In the genomic region with DNA sequence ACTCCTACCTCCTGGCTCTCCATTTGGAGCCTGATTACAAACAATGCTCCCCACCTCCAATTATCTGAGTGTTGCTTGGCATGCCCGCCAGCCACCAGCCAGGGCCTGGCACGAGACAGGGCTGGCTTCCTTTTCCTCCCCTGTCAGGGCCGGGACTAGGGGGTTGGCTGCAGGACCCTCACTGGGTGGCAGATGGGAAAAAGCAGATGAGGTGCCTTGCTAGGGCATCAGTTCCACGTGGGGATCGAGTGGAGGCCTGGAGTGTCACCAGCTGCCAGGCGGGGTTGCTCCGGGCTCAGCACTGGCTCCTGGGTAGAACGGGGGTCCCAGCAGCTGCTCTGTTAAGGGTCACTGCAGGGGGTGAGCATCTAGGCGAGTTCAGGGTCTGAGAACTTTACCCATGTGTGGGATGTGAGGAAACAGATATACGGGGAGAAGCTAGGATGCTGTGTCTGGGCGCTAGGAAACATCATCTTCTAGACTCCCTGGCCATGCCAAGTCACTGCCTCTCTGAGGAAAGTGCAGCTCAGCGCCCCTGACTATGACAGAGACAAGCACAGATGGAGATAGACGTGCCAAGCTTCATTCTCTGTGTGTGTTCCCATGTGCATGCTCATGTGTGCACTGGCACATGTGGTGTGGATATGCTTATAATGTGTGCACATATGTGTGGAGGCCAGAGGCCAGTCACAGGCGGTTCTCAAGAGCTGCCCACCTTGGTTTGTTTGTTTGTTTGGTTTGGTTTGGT, we compare ENCODE assay signal across 20 mouse cellular contexts. TPM values are rescaled to one million over a fixed set of nuclear protein-coding genes. Genes with fewer than 3 reads are reported as not detected.
A peak's percentile ranks its signal among the peaks of the same experiment; 100 is the strongest.
DNase-seq lines count a peak whose midpoint lies in the region; ATAC-seq and TF ChIP-seq lines count a peak whose summit lies in the region.
"Had no signal": no experiment of that assay in that cellular context is flagged by ENCODE, and none has a peak within 500 bp of the region (broad histone marks: within the 10 kb centered on the region; RNA-seq: fewer than 3 reads in every experiment).

No protein-coding gene starts in this region.

- no peak overlapping the region for H3K9ac ChIP-seq in forebrain, embryonic 12.5 days
- H3K9ac ChIP-seq in forebrain, postnatal 0 days: no peak overlapping the region
- H3K9ac ChIP-seq in hindbrain, postnatal 0 days (replicated peaks; ENCODE audit: low read length): no peak overlapping the region
- H3K9ac ChIP-seq: embryonic facial prominence, embryonic 12.5 days; heart, embryonic 13.5 days; limb, embryonic 12.5 days; liver, embryonic 13.5 days; lung, embryonic 15.5 days had no signal

- peaks cover 18% of the 10 kb centered on the region for H3K4me1 ChIP-seq in forebrain, embryonic 10.5 days
- H3K4me1 ChIP-seq in forebrain, embryonic 12.5 days: peaks cover 17% of the 10 kb centered on the region
- H3K4me1 ChIP-seq in embryonic facial prominence, embryonic 10.5 days: peaks cover 17% of the 10 kb centered on the region
- H3K4me1 ChIP-seq in forebrain, postnatal 0 days (ENCODE audit: insufficient read depth): no peaks in the 10 kb centered on the region
- no peaks in the 10 kb centered on the region for H3K4me1 ChIP-seq in hindbrain, postnatal 0 days (ENCODE audit: insufficient read depth, low read length)
- H3K4me1 ChIP-seq in heart, embryonic 10.5 days: peaks cover 18% of the 10 kb centered on the region
- H3K4me1 ChIP-seq: embryonic facial prominence, embryonic 12.5 days; heart, embryonic 13.5 days; liver, embryonic 13.5 days had no signal

- peaks cover 6% of the 10 kb centered on the region; the same call in 1 of the 2 replicates for H3K9me3 ChIP-seq in forebrain, embryonic 10.5 days
- no peaks in the 10 kb centered on the region for H3K9me3 ChIP-seq in forebrain, embryonic 12.5 days
- no peaks in the 10 kb centered on the region; the same call in 1 of the 2 replicates for H3K9me3 ChIP-seq in embryonic facial prominence, embryonic 10.5 days
- H3K9me3 ChIP-seq in forebrain, postnatal 0 days (ENCODE audit: low read length): no peaks in the 10 kb centered on the region
- H3K9me3 ChIP-seq in hindbrain, postnatal 0 days (ENCODE audit: low read length): no peaks in the 10 kb centered on the region
- H3K9me3 ChIP-seq in heart, embryonic 10.5 days: 0 out of 2 replicates have a peak, but pooled peaks cover 3% of the 10 kb centered on the region
- H3K9me3 ChIP-seq: embryonic facial prominence, embryonic 12.5 days; heart, embryonic 13.5 days; liver, embryonic 13.5 days; lung, embryonic 15.5 days had no signal

- DNase-seq in forebrain, embryonic 10.5 days (ENCODE audit: extremely low spot score, low spot score): no peak
- no peak for DNase-seq in embryonic facial prominence, embryonic 10.5 days (ENCODE audit: low spot score)
- no peak for DNase-seq in forebrain, postnatal 0 days
- DNase-seq in hindbrain, postnatal 0 days (ENCODE audit: low spot score): peak; percentile 66
- no peak for DNase-seq in heart, embryonic 10.5 days (ENCODE audit: low spot score)
- no peak for DNase-seq in thymus, postnatal 36 days
- no peak for DNase-seq in left cerebral cortex, postnatal 25 days (ENCODE audit: low spot score in 2 of 2)
- DNase-seq: adrenal gland, postnatal 10 days; heart, postnatal 36 days; liver, embryonic 13.5 days; spleen, adult 18-20 months; thymus, adult 2 months had no signal

- no peak overlapping the region for H3K4me3 ChIP-seq in forebrain, embryonic 10.5 days
- no peak overlapping the region for H3K4me3 ChIP-seq in forebrain, embryonic 12.5 days (replicated peaks)
- no peak overlapping the region for H3K4me3 ChIP-seq in embryonic facial prominence, embryonic 10.5 days
- H3K4me3 ChIP-seq in forebrain, postnatal 0 days (ENCODE audit: low read depth, low read length): no peak overlapping the region
- H3K4me3 ChIP-seq in hindbrain, postnatal 0 days (ENCODE audit: low read length): no peak overlapping the region
- H3K4me3 ChIP-seq in heart, embryonic 10.5 days: no peak overlapping the region
- H3K4me3 ChIP-seq: embryonic facial prominence, embryonic 12.5 days; heart, embryonic 13.5 days; layer of hippocampus, adult 2 months; limb, embryonic 12.5 days; liver, embryonic 13.5 days; lung, embryonic 15.5 days had no signal

- peaks cover 20% of the 10 kb centered on the region for H3K36me3 ChIP-seq in forebrain, embryonic 10.5 days (replicated peaks)
- no peaks in the 10 kb centered on the region for H3K36me3 ChIP-seq in forebrain, embryonic 12.5 days (replicated peaks)
- peaks cover under 1% of the 10 kb centered on the region; the same call in 1 of the 2 replicates for H3K36me3 ChIP-seq in embryonic facial prominence, embryonic 10.5 days (replicated peaks)
- no peaks in the 10 kb centered on the region for H3K36me3 ChIP-seq in forebrain, postnatal 0 days (ENCODE audit: insufficient read depth)
- H3K36me3 ChIP-seq in hindbrain, postnatal 0 days (ENCODE audit: insufficient read depth, low read length): peaks cover 6% of the 10 kb centered on the region; the same call in 1 of the 2 replicates
- peaks cover 79% of the 10 kb centered on the region for H3K36me3 ChIP-seq in heart, embryonic 10.5 days
- H3K36me3 ChIP-seq: limb, embryonic 12.5 days; lung, embryonic 15.5 days had no signal

- H3K27me3 ChIP-seq in forebrain, embryonic 10.5 days (ENCODE audit: poor library complexity, severe bottlenecking): peaks cover 19% of the 10 kb centered on the region; the same call in 1 of the 2 replicates
- no peaks in the 10 kb centered on the region for H3K27me3 ChIP-seq in forebrain, embryonic 12.5 days
- H3K27me3 ChIP-seq in embryonic facial prominence, embryonic 10.5 days (replicated peaks; ENCODE audit: low read depth, poor library complexity, severe bottlenecking): 0 out of 2 replicates have a peak, but pooled peaks cover 15% of the 10 kb centered on the region
- no peaks in the 10 kb centered on the region for H3K27me3 ChIP-seq in forebrain, postnatal 0 days (ENCODE audit: insufficient read depth, low read length)
- no peaks in the 10 kb centered on the region for H3K27me3 ChIP-seq in hindbrain, postnatal 0 days (ENCODE audit: insufficient read depth, low read length)
- no peaks in the 10 kb centered on the region; the same call in 1 of the 2 replicates for H3K27me3 ChIP-seq in heart, embryonic 10.5 days (ENCODE audit: insufficient read depth, poor library complexity, severe bottlenecking)
- H3K27me3 ChIP-seq: embryonic facial prominence, embryonic 12.5 days; heart, embryonic 13.5 days; liver, embryonic 13.5 days; lung, embryonic 15.5 days had no signal

- TF ChIP-seq CTCF in forebrain, postnatal 0 days (IDR thresholded peaks at IDR 0.05; ENCODE audit: low read depth): no peak
- no peak for TF ChIP-seq CTCF in hindbrain, postnatal 0 days (IDR thresholded peaks at IDR 0.05; ENCODE audit: low read depth)

- WGBS in forebrain, embryonic 10.5 days: 81% methylated on average over 14 of the region's 14 CpGs
- WGBS in forebrain, embryonic 12.5 days: 75% methylated on average over 14 of the region's 14 CpGs
- WGBS in embryonic facial prominence, embryonic 10.5 days: 77% methylated on average over 14 of the region's 14 CpGs
- 48% methylated on average over 14 of the region's 14 CpGs for WGBS in forebrain, postnatal 0 days
- 40% methylated on average over 14 of the region's 14 CpGs for WGBS in hindbrain, postnatal 0 days
- 73% methylated on average over 14 of the region's 14 CpGs for WGBS in heart, embryonic 10.5 days

- H3K27ac ChIP-seq in forebrain, embryonic 10.5 days: peak overlapping the region; percentile 32; the same call in 1 of the 2 replicates
- H3K27ac ChIP-seq in forebrain, embryonic 12.5 days: no peak overlapping the region; the same call in 1 of the 2 replicates
- 0 out of 2 replicates have a peak overlapping the region, but pooled peaks have one; percentile 8 for H3K27ac ChIP-seq in embryonic facial prominence, embryonic 10.5 days (replicated peaks)
- no peak overlapping the region for H3K27ac ChIP-seq in forebrain, postnatal 0 days (ENCODE audit: low read depth, low read length)
- H3K27ac ChIP-seq in hindbrain, postnatal 0 days: peak overlapping the region; percentile 54
- H3K27ac ChIP-seq in heart, embryonic 10.5 days: no peak overlapping the region
- H3K27ac ChIP-seq: embryonic facial prominence, embryonic 12.5 days; heart, embryonic 13.5 days; kidney, postnatal 0 days; layer of hippocampus, adult 2 months; limb, embryonic 12.5 days; liver, embryonic 13.5 days; lung, embryonic 15.5 days had no signal

- ATAC-seq in forebrain, embryonic 12.5 days (ENCODE audit: low FRiP score): no peak
- peak; percentile 56 for ATAC-seq in forebrain, postnatal 0 days
- peak; percentile 31 for ATAC-seq in hindbrain, postnatal 0 days
- ATAC-seq: intestine, postnatal 0 days had no signal

- intact Hi-C loops in left cerebral cortex, postnatal 25 days (cut with DNase I): no loop called here

- no peak overlapping the region for H3K4me2 ChIP-seq in forebrain, embryonic 12.5 days
- H3K4me2 ChIP-seq in forebrain, postnatal 0 days (ENCODE audit: low read depth): no peak overlapping the region
- H3K4me2 ChIP-seq in hindbrain, postnatal 0 days (ENCODE audit: low read depth, low read length): no peak overlapping the region
- H3K4me2 ChIP-seq: embryonic facial prominence, embryonic 12.5 days; heart, embryonic 13.5 days; limb, embryonic 12.5 days; liver, embryonic 13.5 days; lung, embryonic 15.5 days had no signal

RNA-seq across cellular contexts. Expression of a gene that starts 18.9 kb away (rescaled TPM):
- polyA plus RNA-seq in forebrain, embryonic 10.5 days (2016; fragmentation: Nextera tagmentation; extraction: Ambion mirVana): 8.3 and 9.3 TPM in 2 replicates
- 9.3 and 14.8 TPM in 2 replicates for polyA plus RNA-seq in forebrain, embryonic 12.5 days (2016; fragmentation: Nextera tagmentation; extraction: Ambion mirVana)
- polyA plus RNA-seq in embryonic facial prominence, embryonic 10.5 days (2016; fragmentation: Nextera tagmentation; extraction: Ambion mirVana): 9.5 and 9.7 TPM in 2 replicates
- total RNA-seq in forebrain, postnatal 0 days (2014; rRNA removed): 17.1 and 17.9 TPM in 2 replicates
- 11.8 and 13.4 TPM in 2 replicates for polyA plus RNA-seq in forebrain, postnatal 0 days (2015; fragmentation: Nextera tagmentation; extraction: Ambion mirVana)
- 30.4 and 32.7 TPM in 2 replicates for total RNA-seq in hindbrain, postnatal 0 days (2014; rRNA removed)
- 10.0 and 11.3 TPM in 2 replicates for polyA plus RNA-seq in hindbrain, postnatal 0 days (2015; fragmentation: Nextera tagmentation; extraction: Ambion mirVana)
- polyA plus RNA-seq in heart, embryonic 10.5 days (2016; fragmentation: Nextera tagmentation; extraction: Ambion mirVana): 8.0 and 9.0 TPM in 2 replicates
- 10 to 100 TPM; 18.6 to 20.9 TPM for total RNA-seq in left cerebral cortex, postnatal 25 days (2021)

RNA-seq across cellular contexts. Expression of a gene that starts 35.7 kb away (rescaled TPM):
- 113 and 115 TPM in 2 replicates for polyA plus RNA-seq in forebrain, embryonic 10.5 days (2016; fragmentation: Nextera tagmentation; extraction: Ambion mirVana)
- 125 and 129 TPM in 2 replicates for polyA plus RNA-seq in forebrain, embryonic 12.5 days (2016; fragmentation: Nextera tagmentation; extraction: Ambion mirVana)
- polyA plus RNA-seq in embryonic facial prominence, embryonic 10.5 days (2016; fragmentation: Nextera tagmentation; extraction: Ambion mirVana): 107 and 114 TPM in 2 replicates
- 116 and 119 TPM in 2 replicates for total RNA-seq in forebrain, postnatal 0 days (2014; rRNA removed)
- polyA plus RNA-seq in forebrain, postnatal 0 days (2015; fragmentation: Nextera tagmentation; extraction: Ambion mirVana): 191 and 194 TPM in 2 replicates
- total RNA-seq in hindbrain, postnatal 0 days (2014; rRNA removed): 133 and 146 TPM in 2 replicates
- polyA plus RNA-seq in hindbrain, postnatal 0 days (2015; fragmentation: Nextera tagmentation; extraction: Ambion mirVana): 177 and 182 TPM in 2 replicates
- polyA plus RNA-seq in heart, embryonic 10.5 days (2016; fragmentation: Nextera tagmentation; extraction: Ambion mirVana): 155 and 166 TPM in 2 replicates
- 10 to 100 TPM; 60.2 to 60.7 TPM for total RNA-seq in left cerebral cortex, postnatal 25 days (2021)

Comparison
In these comparisons a context has a peak if more than half of its experiments do, and no peak if none do; other contexts are left out.
1. H3K27ac ChIP-seq: peak in forebrain, embryonic 10.5 days (single experiment), embryonic facial prominence, embryonic 10.5 days (single experiment) and hindbrain, postnatal 0 days (single experiment); none in forebrain, embryonic 12.5 days (single experiment), forebrain, postnatal 0 days (single experiment) and heart, embryonic 10.5 days (single experiment).